Mouse (Mus musculus) myocyte (in vitro differentiated cells): ENCODE measurements around the gene Slc35e3. TPM values are rescaled to one million over a fixed set of nuclear protein-coding genes. Genes with fewer than 3 reads are reported as not detected.

Source experiments
- H3K27me3 ChIP-seq: one replicate; pipeline ENCODE4 v1.6.1; 2011; ENCODE audit not compliant: control insufficient read depth, insufficient read depth, insufficient read length
- H3K36me3 ChIP-seq: one replicate; pipeline ENCODE4 v1.6.1; 2011; ENCODE audit not compliant: control insufficient read depth, insufficient read depth
- H3K4me2 ChIP-seq: one replicate; pipeline ENCODE4 v1.6.1; 2011; ENCODE audit warnings: low read depth, control low read depth
- H3K4me3 ChIP-seq: one replicate; pipeline ENCODE4 v1.5.1; 2011; ENCODE audit warnings: mild to moderate bottlenecking, control low read depth, moderate library complexity
- H3K79me2 ChIP-seq: one replicate; pipeline ENCODE4 v1.6.1; 2011; ENCODE audit not compliant: control insufficient read depth, insufficient read depth
- H3ac ChIP-seq: one replicate; pipeline ENCODE4 v1.6.1; 2011; ENCODE audit not compliant: control insufficient read depth, insufficient read length
- CEBPB ChIP-seq: IDR thresholded peaks from 2 replicates; pipeline ENCODE4 v1.6.1; 2011; ENCODE audit warnings: mild to moderate bottlenecking, moderate library complexity; ENCODE audit not compliant: poor library complexity, insufficient read depth, severe bottlenecking
- E2F4 ChIP-seq: IDR thresholded peaks from one replicate; pipeline ENCODE4 v1.6.1; 2011; ENCODE audit warnings: mild to moderate bottlenecking, control low read depth, moderate library complexity; ENCODE audit not compliant: insufficient read depth
- MAX ChIP-seq: IDR thresholded peaks from one replicate; pipeline ENCODE4 v1.6.1; 2011; ENCODE audit warnings: low read depth, mild to moderate bottlenecking, control low read depth
- MYOD1 ChIP-seq, 3 experiments: IDR thresholded peaks; one replicate each; pipeline ENCODE4 v1.6.1; 2011; ENCODE audit warnings: control low read depth in 2 of 3, low read depth in 2 of 3, mild to moderate bottlenecking in 2 of 3, moderate library complexity in 1 of 3; ENCODE audit not compliant: insufficient read length in 2 of 3, control insufficient read depth in 1 of 3
- MYOG ChIP-seq, 3 experiments: IDR thresholded peaks; one replicate each; pipeline ENCODE4 v1.6.1; 2011; ENCODE audit warnings: control low read depth in 2 of 3, low read depth in 2 of 3, mild to moderate bottlenecking in 2 of 3; ENCODE audit not compliant: insufficient read length in 2 of 3, control insufficient read depth in 1 of 3, insufficient read depth in 1 of 3
- POLR2A ChIP-seq: IDR thresholded peaks from one replicate; pipeline ENCODE4 v1.6.1; 2011; ENCODE audit warnings: low read depth, mild to moderate bottlenecking, control low read depth, moderate library complexity; ENCODE audit not compliant: insufficient read length
- POLR2AphosphoS2 ChIP-seq: IDR thresholded peaks from one replicate; pipeline ENCODE4 v1.6.1; 2011; ENCODE audit warnings: low read depth, control low read depth; ENCODE audit not compliant: insufficient read length
- REST ChIP-seq: IDR thresholded peaks from one replicate; pipeline ENCODE4 v1.6.1; 2011; ENCODE audit warnings: mild to moderate bottlenecking, control low read depth, moderate library complexity; ENCODE audit not compliant: insufficient read depth, insufficient read length
- SRF ChIP-seq: IDR thresholded peaks from one replicate; pipeline ENCODE4 v1.6.1; 2011; ENCODE audit warnings: low read depth; ENCODE audit not compliant: control insufficient read depth, insufficient read length
- TCF12 ChIP-seq: IDR thresholded peaks from one replicate; pipeline ENCODE4 v1.6.1; 2011; ENCODE audit warnings: mild to moderate bottlenecking, control low read depth; ENCODE audit not compliant: poor library complexity, insufficient read depth, severe bottlenecking
- TCF3 ChIP-seq: IDR thresholded peaks from one replicate; pipeline ENCODE4 v1.6.1; 2011; ENCODE audit warnings: low read depth, control low read depth; ENCODE audit not compliant: insufficient read length
- USF1 ChIP-seq: IDR thresholded peaks from one replicate; pipeline ENCODE4 v1.6.1; 2011; ENCODE audit warnings: low read depth, mild to moderate bottlenecking, control low read depth, moderate library complexity
- polyA plus RNA-seq: library from polyadenylated mRNA; unstranded; fragments of >200 nt; fragmentation: generic; extraction: Trizol; gene quantifications from one replicate; pipeline ENCODE4 v1.2.1, GENCODE M21; 2012; ENCODE audit warnings: missing spikeins

The Slc35e3 gene
- polyA plus RNA-seq, 1 experiment = 9.2 TPM

DNA sequence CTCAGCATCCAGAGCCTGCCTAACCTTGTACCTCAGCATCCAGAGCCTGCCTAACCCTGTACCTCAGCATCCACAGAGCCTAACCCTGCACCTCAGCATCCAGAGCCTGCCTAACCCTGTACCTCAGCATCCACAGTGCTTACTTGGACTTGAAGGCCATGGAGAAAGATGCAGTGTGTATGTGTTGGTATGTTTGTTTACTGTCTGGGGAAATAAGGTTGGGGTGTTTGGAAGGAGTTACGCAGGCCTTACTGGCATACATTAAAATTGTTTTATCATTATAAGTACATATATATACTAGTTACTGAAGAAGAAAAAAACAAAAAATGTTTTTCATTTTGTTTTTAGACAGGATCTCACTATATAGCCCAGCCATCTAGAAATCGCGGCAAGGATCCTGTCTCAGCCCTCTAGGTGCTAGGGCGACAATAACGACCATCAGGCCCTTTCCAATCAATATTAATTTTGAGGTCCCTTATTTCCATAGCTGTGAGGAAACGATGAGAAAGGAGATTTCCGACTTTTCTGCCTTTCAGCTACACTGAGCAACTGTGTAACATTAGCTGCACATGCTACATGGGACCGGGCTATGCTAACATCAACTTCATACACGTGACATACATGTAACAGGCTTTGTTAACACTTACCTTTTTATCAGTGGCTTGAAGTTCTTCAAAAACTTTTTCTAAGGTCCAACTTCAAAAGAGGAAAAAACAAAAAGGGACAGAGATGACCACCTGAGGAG lies 23.5 kb upstream of the Slc35e3 start:
- Histone ChIP-seq H3ac (no peak overlapping the region), H3K36me3 (peaks cover 50% of the 10 kb centered on the region), H3K27me3 (no peaks in the 10 kb centered on the region), H3K4me2 (no peak overlapping the region), H3K79me2 (no peaks in the 10 kb centered on the region), H3K4me3 (no peak overlapping the region)
- TF ChIP-seq E2F4 = no peak

DNA sequence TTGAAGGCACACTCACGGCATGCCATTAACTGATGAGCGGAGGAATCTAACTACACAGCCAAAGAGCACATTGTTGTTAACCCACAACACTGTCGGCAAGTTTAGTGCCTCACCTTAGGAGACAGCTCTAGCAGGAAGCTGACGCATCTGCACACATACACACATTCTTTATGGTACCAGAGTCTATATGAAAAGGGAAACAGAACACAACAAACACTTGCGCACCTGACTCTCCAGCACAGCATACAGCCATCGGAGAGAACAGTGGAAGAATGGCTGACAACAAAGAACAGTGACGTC lies 21.9 kb upstream of the Slc35e3 start:
- Histone ChIP-seq H3K4me3 (no peak overlapping the region), H3K79me2 (no peaks in the 10 kb centered on the region), H3K4me2 (no peak overlapping the region), H3K27me3 (no peaks in the 10 kb centered on the region), H3K36me3 (peaks cover 57% of the 10 kb centered on the region), H3ac (no peak overlapping the region)
- TF ChIP-seq REST (no peak), MAX (no peak), TCF12 (no peak), POLR2AphosphoS2 (no peak), POLR2A (no peak), MYOG (IDR thresholded peaks at IDR 0.05; ENCODE audit: control insufficient read depth in 1 of 3, insufficient read depth in 1 of 3, insufficient read length in 2 of 3, low read depth in 2 of 3) (no peak)

- Histone ChIP-seq H3K27me3 (no peaks in the 10 kb centered on the region), H3K4me2 (no peak overlapping the region), H3K4me3 (no peak overlapping the region), H3K36me3 (peaks cover 56% of the 10 kb centered on the region), H3ac (no peak overlapping the region), H3K79me2 (no peaks in the 10 kb centered on the region)
- no peak for TF ChIP-seq TCF3
- TF ChIP-seq MYOG (IDR thresholded peaks at IDR 0.05; ENCODE audit: control insufficient read depth in 1 of 3, insufficient read depth in 1 of 3, insufficient read length in 2 of 3, low read depth in 2 of 3) = no peak
- TF ChIP-seq REST = no peak
- no peak for TF ChIP-seq POLR2A
- TF ChIP-seq SRF = no peak
- no peak for TF ChIP-seq MYOD1 (IDR thresholded peaks at IDR 0.05; ENCODE audit: control insufficient read depth in 1 of 3, insufficient read length in 2 of 3, low read depth in 2 of 3)
- no peak for TF ChIP-seq E2F4
- TF ChIP-seq TCF12 = no peak
- no peak for TF ChIP-seq POLR2AphosphoS2
- no peak for TF ChIP-seq CEBPB
- TF ChIP-seq MAX = no peak
- TF ChIP-seq USF1 = no peak
These were observed 21.3 kb upstream of the Slc35e3 start for GRCm38 (mm10) chr10:117767286-117768140.

GRCm38 (mm10) chr10:117766896-117767160 lies 20.7 kb upstream of the Slc35e3 start:
- no peak for TF ChIP-seq MYOD1 (IDR thresholded peaks at IDR 0.05; ENCODE audit: control insufficient read depth in 1 of 3, insufficient read length in 2 of 3, low read depth in 2 of 3)
- TF ChIP-seq USF1 = no peak
- TF ChIP-seq TCF12 = no peak
- no peak for TF ChIP-seq POLR2A
- no peak for TF ChIP-seq CEBPB
- no peak for TF ChIP-seq SRF
- no peak for TF ChIP-seq MAX
- TF ChIP-seq TCF3 = no peak
- TF ChIP-seq E2F4 = no peak
- Histone ChIP-seq H3K4me2 (no peak overlapping the region), H3K36me3 (peaks cover 60% of the 10 kb centered on the region), H3K4me3 (no peak overlapping the region), H3K27me3 (no peaks in the 10 kb centered on the region), H3K79me2 (no peaks in the 10 kb centered on the region), H3ac (no peak overlapping the region)

DNA sequence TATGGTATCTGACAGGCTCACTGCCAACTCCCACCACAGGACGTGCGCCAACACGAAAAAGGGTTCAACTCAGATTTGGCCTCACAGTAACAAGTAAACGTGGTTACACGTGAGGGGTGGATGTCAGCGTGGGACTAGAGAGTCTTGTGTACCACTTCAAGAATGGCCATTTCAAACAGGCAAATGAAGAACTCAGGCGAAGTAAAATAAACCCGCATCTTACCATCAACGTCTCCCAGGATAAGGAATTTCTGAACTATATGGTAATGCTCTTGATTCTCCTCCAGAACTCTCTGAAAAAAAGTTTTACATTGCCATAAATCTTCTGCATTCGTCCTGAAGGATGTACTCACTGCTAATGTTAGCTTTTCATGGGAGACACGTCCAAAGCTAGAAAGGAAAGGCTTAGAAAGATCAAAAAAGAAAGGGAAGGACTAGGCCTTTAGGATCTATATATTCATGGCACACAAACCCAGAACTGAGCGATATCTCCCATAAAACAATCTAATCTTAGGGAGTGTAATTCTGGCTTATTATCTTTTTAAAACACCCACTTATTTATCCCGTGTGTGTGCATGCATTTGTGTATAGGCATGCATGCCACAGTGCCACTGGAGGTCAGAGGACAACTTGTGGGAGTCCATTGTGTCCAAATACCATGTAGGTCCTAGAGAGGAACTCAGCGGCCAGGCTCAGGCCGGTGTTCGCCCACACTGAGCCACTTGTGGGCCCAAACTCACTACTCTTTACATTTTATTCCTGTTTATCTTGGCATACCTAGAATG lies 20.1 kb upstream of the Slc35e3 start:
- no peak overlapping the region for H3K4me3 ChIP-seq
- no peaks in the 10 kb centered on the region for H3K79me2 ChIP-seq
- no peak overlapping the region for H3ac ChIP-seq
- peaks cover 61% of the 10 kb centered on the region for H3K36me3 ChIP-seq
- TF ChIP-seq SRF = no peak
- no peak for TF ChIP-seq TCF12
- TF ChIP-seq REST = no peak
- no peak for TF ChIP-seq E2F4
- no peak for TF ChIP-seq TCF3
- no peak for TF ChIP-seq CEBPB
- TF ChIP-seq MYOG (IDR thresholded peaks at IDR 0.05; ENCODE audit: control insufficient read depth in 1 of 3, insufficient read depth in 1 of 3, insufficient read length in 2 of 3, low read depth in 2 of 3) = no peak
- no peak for TF ChIP-seq POLR2AphosphoS2
- TF ChIP-seq POLR2A = no peak
- no peak for TF ChIP-seq MAX
- no peak for TF ChIP-seq MYOD1 (IDR thresholded peaks at IDR 0.05; ENCODE audit: control insufficient read depth in 1 of 3, insufficient read length in 2 of 3, low read depth in 2 of 3)
- no peak for TF ChIP-seq USF1
- no peaks in the 10 kb centered on the region for H3K27me3 ChIP-seq
- no peak overlapping the region for H3K4me2 ChIP-seq
